12 mouse cellular contexts compared by ENCODE assay signal in genomic region chr7:103853090-103853489, GRCm38 (mm10). TPM values are rescaled to one million over a fixed set of nuclear protein-coding genes. Genes with fewer than 3 reads are reported as not detected.
DNase-seq lines count a peak whose midpoint lies in the region; ATAC-seq and TF ChIP-seq lines count a peak whose summit lies in the region.
"Had no signal": no experiment of that assay in that cellular context is flagged by ENCODE, and none has a peak within 500 bp of the region (broad histone marks: within the 10 kb centered on the region; RNA-seq: fewer than 3 reads in every experiment).

Hbb-y (minus strand) TSS chr7:103853216.

- TF ChIP-seq CTCF in intestine, postnatal 0 days (IDR thresholded peaks at IDR 0.05; ENCODE audit: low read depth) = no peak

- H3K4me2 ChIP-seq in intestine, embryonic 14.5 days (ENCODE audit: low read length) = no peak within 1 kb of the TSS
- no peak within 1 kb of the TSS for H3K4me2 ChIP-seq in intestine, postnatal 0 days (replicated peaks; ENCODE audit: low read depth)
- H3K4me2 ChIP-seq in embryonic facial prominence, embryonic 14.5 days (ENCODE audit: low read depth, low read length) = no peak within 1 kb of the TSS
- H3K4me2 ChIP-seq in hindbrain, embryonic 14.5 days (replicated peaks) = no peak within 1 kb of the TSS
- no peak within 1 kb of the TSS for H3K4me2 ChIP-seq in midbrain, embryonic 13.5 days (replicated peaks)

- H3K4me1 ChIP-seq in intestine, embryonic 14.5 days (replicated peaks; ENCODE audit: control insufficient read depth, insufficient read depth, low read length) = no peaks in the 10 kb centered on the region
- H3K4me1 ChIP-seq in intestine, postnatal 0 days (replicated peaks; ENCODE audit: control insufficient read depth, insufficient read depth, low read length) = no peaks in the 10 kb centered on the region
- no peaks in the 10 kb centered on the region for H3K4me1 ChIP-seq in embryonic facial prominence, embryonic 14.5 days (ENCODE audit: control insufficient read depth, insufficient read depth, low read length)
- H3K4me1 ChIP-seq in hindbrain, embryonic 14.5 days (replicated peaks; ENCODE audit: control insufficient read depth, insufficient read depth, low read length) = no peaks in the 10 kb centered on the region
- H3K4me1 ChIP-seq in midbrain, embryonic 13.5 days (replicated peaks) = no peaks in the 10 kb centered on the region

- H3K4me3 ChIP-seq in intestine, embryonic 14.5 days (ENCODE audit: low read depth, low read length) = no peak within 1 kb of the TSS
- H3K4me3 ChIP-seq in intestine, postnatal 0 days (ENCODE audit: low read depth, low read length) = no peak within 1 kb of the TSS
- no peak within 1 kb of the TSS for H3K4me3 ChIP-seq in embryonic facial prominence, embryonic 14.5 days (ENCODE audit: low read depth, low read length)
- H3K4me3 ChIP-seq in hindbrain, embryonic 14.5 days (replicated peaks; ENCODE audit: low read length) = no peak within 1 kb of the TSS
- H3K4me3 ChIP-seq in midbrain, embryonic 13.5 days (replicated peaks) = no peak within 1 kb of the TSS
- H3K4me3 ChIP-seq: gastrocnemius, adult 2 months had no signal

- 57% methylated on average over 2 of the region's 2 CpGs for WGBS in intestine, embryonic 14.5 days
- 59% methylated on average over 2 of the region's 2 CpGs for WGBS in intestine, postnatal 0 days
- WGBS in embryonic facial prominence, embryonic 14.5 days = 57% methylated on average over 2 of the region's 2 CpGs
- 56% methylated on average over 2 of the region's 2 CpGs for WGBS in hindbrain, embryonic 14.5 days
- WGBS in midbrain, embryonic 13.5 days = 64% methylated on average over 2 of the region's 2 CpGs

- intact Hi-C loops in gastrocnemius, postnatal 36 days (cut with DNase I) = no loop called here

- no peak for DNase-seq in intestine, embryonic 14.5 days (ENCODE audit: low spot score)
- no peak for DNase-seq in embryonic facial prominence, embryonic 14.5 days (ENCODE audit: low spot score)
- DNase-seq in hindbrain, embryonic 14.5 days (ENCODE audit: low spot score) = no peak
- DNase-seq in gastrocnemius, postnatal 10 days = no peak
- DNase-seq in gastrocnemius, postnatal 36 days = no peak
- DNase-seq: cerebellum, postnatal 14 days; gastrocnemius, adult 2 months; kidney, postnatal 14 days; lung, adult 2 months; thymus, adult 18-20 months had no signal

- ATAC-seq in intestine, embryonic 14.5 days (replicated peaks; ENCODE audit: low FRiP score, low TSS enrichment, low read depth) = no peak
- ATAC-seq in intestine, postnatal 0 days = no peak
- no peak for ATAC-seq in embryonic facial prominence, embryonic 14.5 days (ENCODE audit: low read depth)
- ATAC-seq in hindbrain, embryonic 14.5 days (ENCODE audit: low FRiP score) = no peak
- ATAC-seq in midbrain, embryonic 13.5 days = no peak

- no peaks in the 10 kb centered on the region for H3K27me3 ChIP-seq in intestine, embryonic 14.5 days (replicated peaks; ENCODE audit: control insufficient read depth, insufficient read depth, low read length)
- no peaks in the 10 kb centered on the region for H3K27me3 ChIP-seq in intestine, postnatal 0 days (replicated peaks; ENCODE audit: control insufficient read depth, insufficient read depth, low read length)
- no peaks in the 10 kb centered on the region for H3K27me3 ChIP-seq in embryonic facial prominence, embryonic 14.5 days (replicated peaks; ENCODE audit: control insufficient read depth, insufficient read depth, low read length)
- H3K27me3 ChIP-seq in hindbrain, embryonic 14.5 days (ENCODE audit: control insufficient read depth, insufficient read depth, low read length) = no peaks in the 10 kb centered on the region
- no peaks in the 10 kb centered on the region for H3K27me3 ChIP-seq in midbrain, embryonic 13.5 days

- no peak within 1 kb of the TSS for H3K9ac ChIP-seq in intestine, embryonic 14.5 days (ENCODE audit: low read length)
- H3K9ac ChIP-seq in intestine, postnatal 0 days (ENCODE audit: low read depth, low read length) = no peak within 1 kb of the TSS
- no peak within 1 kb of the TSS for H3K9ac ChIP-seq in embryonic facial prominence, embryonic 14.5 days (ENCODE audit: low read depth, low read length)
- H3K9ac ChIP-seq in hindbrain, embryonic 14.5 days = no peak within 1 kb of the TSS
- no peak within 1 kb of the TSS for H3K9ac ChIP-seq in midbrain, embryonic 13.5 days (replicated peaks)

- H3K36me3 ChIP-seq in intestine, embryonic 14.5 days (ENCODE audit: control insufficient read depth, insufficient read depth, low read length) = no peaks in the 10 kb centered on the region
- no peaks in the 10 kb centered on the region for H3K36me3 ChIP-seq in intestine, postnatal 0 days (ENCODE audit: control insufficient read depth, insufficient read depth)
- H3K36me3 ChIP-seq in embryonic facial prominence, embryonic 14.5 days (ENCODE audit: control insufficient read depth, insufficient read depth, low read length) = no peaks in the 10 kb centered on the region
- no peaks in the 10 kb centered on the region for H3K36me3 ChIP-seq in hindbrain, embryonic 14.5 days (replicated peaks; ENCODE audit: control insufficient read depth, insufficient read depth)
- no peaks in the 10 kb centered on the region for H3K36me3 ChIP-seq in midbrain, embryonic 13.5 days

- no peak within 1 kb of the TSS for H3K27ac ChIP-seq in intestine, embryonic 14.5 days (ENCODE audit: low read depth)
- H3K27ac ChIP-seq in intestine, postnatal 0 days (ENCODE audit: low read depth, low read length) = no peak within 1 kb of the TSS
- no peak within 1 kb of the TSS for H3K27ac ChIP-seq in embryonic facial prominence, embryonic 14.5 days (replicated peaks; ENCODE audit: low read depth, low read length)
- H3K27ac ChIP-seq in hindbrain, embryonic 14.5 days = no peak within 1 kb of the TSS
- H3K27ac ChIP-seq in midbrain, embryonic 13.5 days = no peak within 1 kb of the TSS
- H3K27ac ChIP-seq: gastrocnemius, adult 2 months had no signal

- no peaks in the 10 kb centered on the region for H3K9me3 ChIP-seq in intestine, embryonic 14.5 days (ENCODE audit: control insufficient read depth, low read length)
- no peaks in the 10 kb centered on the region for H3K9me3 ChIP-seq in intestine, postnatal 0 days (ENCODE audit: control insufficient read depth)
- no peaks in the 10 kb centered on the region for H3K9me3 ChIP-seq in embryonic facial prominence, embryonic 14.5 days (ENCODE audit: control insufficient read depth, low read length)
- no peaks in the 10 kb centered on the region for H3K9me3 ChIP-seq in hindbrain, embryonic 14.5 days (ENCODE audit: control insufficient read depth, low read length)
- no peaks in the 10 kb centered on the region for H3K9me3 ChIP-seq in midbrain, embryonic 13.5 days

RNA-seq across cellular contexts. Expression of gene Hbb-y, which starts in this region (rescaled TPM):
- polyA plus RNA-seq in intestine, embryonic 14.5 days (2014; fragmentation: Nextera tagmentation; extraction: Ambion mirVana) = 727 and 736 TPM in 2 replicates
- polyA plus RNA-seq in intestine, postnatal 0 days (2015; fragmentation: Nextera tagmentation; extraction: Ambion mirVana) = 0.52 TPM in 1 of 2 replicates, not detected in the other
- 391 and 1,497 TPM in 2 replicates for polyA plus RNA-seq in embryonic facial prominence, embryonic 14.5 days (2014; fragmentation: Nextera tagmentation; extraction: Ambion mirVana)
- polyA plus RNA-seq in hindbrain, embryonic 14.5 days (2014; fragmentation: Nextera tagmentation; extraction: Ambion mirVana) = 178 and 712 TPM in 2 replicates
- 4,013 and 4,161 TPM in 2 replicates for polyA plus RNA-seq in midbrain, embryonic 13.5 days (2015; fragmentation: Nextera tagmentation; extraction: Ambion mirVana)
- total RNA-seq in gastrocnemius, postnatal 10 days (2021) = not detected
- total RNA-seq in gastrocnemius, postnatal 36 days (2021) = not detected
- total RNA-seq: gastrocnemius, adult 2 months had no signal

Comparison
In these comparisons a context has a peak if more than half of its experiments do, and no peak if none do; other contexts are left out.
1. RNA of gene Hbb-y (polyA plus RNA-seq): 4,013 to 4,161 TPM in midbrain, embryonic 13.5 days, 727 to 736 TPM in intestine, embryonic 14.5 days, 178 to 712 TPM in hindbrain, embryonic 14.5 days and 391 to 1,497 TPM in embryonic facial prominence, embryonic 14.5 days; 0.52 TPM in intestine, postnatal 0 days; every median in the first group is over 100 times any median in the second.